Mouse (Mus musculus): ENCODE results near the gene Elp5.
A peak's percentile ranks its signal among the peaks of the same experiment; 100 is the strongest.
"Not testable (repeated sequence)": the region's sequence is repeated elsewhere in the genome, so short reads cannot be mapped to it uniquely, and the experiment has no call there.

The Elp5 gene

GRCm38 (mm10) chr11:69982225-69982624 is at the start of gene Elp5:
Gene Elp5 (minus strand): TSS chr11:69982517.
- no peak for DNase-seq

GRCm38 (mm10) chr11:70031321-70031670 is 49.0 kb upstream of the Elp5 start:
- no peak for DNase-seq

- no peak for DNase-seq
Observed at GRCm38 (mm10) chr11:70030651-70031320, 48.5 kb upstream of the Elp5 start.

GRCm38 (mm10) chr11:70029829-70030550 is 47.7 kb upstream of the Elp5 start:
- no peak for DNase-seq

- peak; percentile 68 for DNase-seq
Observed at GRCm38 (mm10) chr11:70029130-70029801, 46.9 kb upstream of the Elp5 start.

GRCm38 (mm10) chr11:70028401-70029129 is 46.2 kb upstream of the Elp5 start:
- no peak for DNase-seq

- DNase-seq, result peak; percentile 33
Observed at GRCm38 (mm10) chr11:70027397-70027796, 45.1 kb upstream of the Elp5 start.

GRCm38 (mm10) chr11:70026689-70027088 is 44.4 kb upstream of the Elp5 start:
- DNase-seq, result no peak

GRCm38 (mm10) chr11:70024151-70024514 is 41.8 kb upstream of the Elp5 start:
- no peak for DNase-seq

- peak; percentile 29 for DNase-seq
Observed at GRCm38 (mm10) chr11:70023481-70024150, 41.3 kb upstream of the Elp5 start.

- DNase-seq, result peak; percentile 94
Observed at GRCm38 (mm10) chr11:70021264-70022132, 39.2 kb upstream of the Elp5 start.

GRCm38 (mm10) chr11:70020731-70021263 is 38.5 kb upstream of the Elp5 start:
- peak; percentile 77 for DNase-seq

- DNase-seq, result peak; percentile 65
Observed at GRCm38 (mm10) chr11:70020022-70020631, 37.8 kb upstream of the Elp5 start.

GRCm38 (mm10) chr11:70019495-70020021 is 37.2 kb upstream of the Elp5 start:
- no peak for DNase-seq

- peak; percentile 67 for DNase-seq
Observed at GRCm38 (mm10) chr11:70018131-70018990, 36.0 kb upstream of the Elp5 start.

- DNase-seq, result no peak
Observed at GRCm38 (mm10) chr11:70017199-70017767, 35.0 kb upstream of the Elp5 start.

GRCm38 (mm10) chr11:70016669-70017068 is 34.4 kb upstream of the Elp5 start, which contains the start of gene Dlg4:
Gene Dlg4 (plus strand): TSS chr11:70016942.
- DNase-seq, result no peak

GRCm38 (mm10) chr11:70016177-70016576 is 33.9 kb upstream of the Elp5 start:
- DNase-seq, result not testable (repeated sequence)

GRCm38 (mm10) chr11:70015677-70016076 is 33.4 kb upstream of the Elp5 start:
- DNase-seq, result no peak

All from thymus, postnatal 25 days (tissue).